Mouse (Mus musculus) CD4-positive helper T cell, adult 2 months (primary cell): ENCODE results near the gene Ano1.

ENCODE experiments used
- DNase-seq: peaks from one replicate; pipeline ENCODE4 v3.0.0-alpha.2; 2012; ENCODE audit warnings: low read depth, missing footprints, low spot score

Gene Ano1

GRCm38 (mm10) chr7:144764537-144765282 is 12.9 kb upstream of the Ano1 start:
- no peak for DNase-seq

GRCm38 (mm10) chr7:144764013-144764412 is 12.2 kb upstream of the Ano1 start:
- DNase-seq = no peak

- no peak for DNase-seq
Measured at GRCm38 (mm10) chr7:144762496-144763235, 10.9 kb upstream of the Ano1 start.

- no peak for DNase-seq
Measured at GRCm38 (mm10) chr7:144760228-144760627, 8.5 kb upstream of the Ano1 start.

- no peak for DNase-seq
Measured at GRCm38 (mm10) chr7:144759455-144759854, 7.7 kb upstream of the Ano1 start.

- no peak for DNase-seq
Measured at GRCm38 (mm10) chr7:144755511-144756378, 4.0 kb upstream of the Ano1 start.

- no peak for DNase-seq
Measured at GRCm38 (mm10) chr7:144754722-144755121, 2.9 kb upstream of the Ano1 start.

GRCm38 (mm10) chr7:144753657-144754031 is 1.9 kb upstream of the Ano1 start:
- no peak for DNase-seq

GRCm38 (mm10) chr7:144752919-144753656 is 1.3 kb upstream of the Ano1 start:
- no peak for DNase-seq

- no peak for DNase-seq
Measured at GRCm38 (mm10) chr7:144747756-144748155, 4.0 kb downstream of the Ano1 start.

- DNase-seq = no peak
Measured at GRCm38 (mm10) chr7:144746466-144746865, 5.3 kb downstream of the Ano1 start.

GRCm38 (mm10) chr7:144743874-144744273 is 7.9 kb downstream of the Ano1 start:
- DNase-seq = no peak

- no peak for DNase-seq
Measured at GRCm38 (mm10) chr7:144740643-144741042, 11.1 kb downstream of the Ano1 start.

- no peak for DNase-seq
Measured at GRCm38 (mm10) chr7:144739810-144740209, 12.0 kb downstream of the Ano1 start.

- no peak for DNase-seq
Measured at GRCm38 (mm10) chr7:144738357-144738798, 13.4 kb downstream of the Ano1 start.

GRCm38 (mm10) chr7:144731897-144732291 is 19.9 kb downstream of the Ano1 start:
- no peak for DNase-seq

- DNase-seq = no peak
Measured at GRCm38 (mm10) chr7:144731182-144731896, 20.4 kb downstream of the Ano1 start.

- DNase-seq = no peak
Measured at GRCm38 (mm10) chr7:144724283-144724682, 27.5 kb downstream of the Ano1 start.

GRCm38 (mm10) chr7:144719956-144720355 is 31.8 kb downstream of the Ano1 start:
- no peak for DNase-seq

GRCm38 (mm10) chr7:144717736-144718135 is 34.0 kb downstream of the Ano1 start:
- DNase-seq = no peak

GRCm38 (mm10) chr7:144697870-144698269 is 53.9 kb downstream of the Ano1 start:
- DNase-seq = no peak
